Mouse (Mus musculus) cerebral cortex, adult 2 months (tissue): Measurements from ENCODE around the gene 4930507D05Rik.

Experiments
- WGBS: fragments of 180-500 bp; shearing (Covaris S2); methylation state at CpG from one replicate; pipeline ENCODE4 v1.1.7; 2018; 5-methylcytosine and 5-hydroxymethylcytosine counted together

4930507D05Rik gene

GRCm38 (mm10) chr10:62449364-62450279 lies at the start of gene 4930507D05Rik, which contains the start of gene Supv3l1:
TSS of gene 4930507D05Rik (plus strand) at chr10:62449489.
TSS of gene Supv3l1 (minus strand) at chr10:62449738.
- under 1% methylated on average over 73 of the region's 73 CpGs for WGBS

GRCm38 (mm10) chr10:62401641-62402111 lies 47.6 kb upstream of the 4930507D05Rik start:
- 61% methylated on average over 19 of the region's 19 CpGs for WGBS

- WGBS = 59% methylated on average over 14 of the region's 14 CpGs
Observed at GRCm38 (mm10) chr10:62404901-62405300, 44.4 kb upstream of the 4930507D05Rik start.

- 7% methylated on average over 5 of the region's 5 CpGs for WGBS
Observed at GRCm38 (mm10) chr10:62410943-62411342, 38.3 kb upstream of the 4930507D05Rik start.

GRCm38 (mm10) chr10:62411431-62412410 lies 37.6 kb upstream of the 4930507D05Rik start:
- 38% methylated on average over 19 of the region's 19 CpGs for WGBS

- WGBS = 35% methylated on average over 8 of the region's 8 CpGs
Observed at GRCm38 (mm10) chr10:62412906-62413605, 36.2 kb upstream of the 4930507D05Rik start.

GRCm38 (mm10) chr10:62413606-62413982 lies 35.7 kb upstream of the 4930507D05Rik start:
- 39% methylated on average over 4 of the region's 4 CpGs for whole genome bisulfite sequencing

GRCm38 (mm10) chr10:62418831-62419356 lies 30.4 kb upstream of the 4930507D05Rik start:
- 73% methylated on average over 7 of the region's 7 CpGs for WGBS

- WGBS = 92% methylated on average over 5 of the region's 5 CpGs
Observed at GRCm38 (mm10) chr10:62419422-62419821, 29.9 kb upstream of the 4930507D05Rik start.

- WGBS = 72% methylated on average over 6 of the region's 6 CpGs
Observed at GRCm38 (mm10) chr10:62420399-62420798, 28.9 kb upstream of the 4930507D05Rik start.

- WGBS = 87% methylated on average over 3 of the region's 3 CpGs
Observed at GRCm38 (mm10) chr10:62421127-62421526, 28.2 kb upstream of the 4930507D05Rik start.

GRCm38 (mm10) chr10:62422255-62422654 lies 27.0 kb upstream of the 4930507D05Rik start, which contains the start of gene Hkdc1:
TSS of gene Hkdc1 (minus strand) at chr10:62422491.
- WGBS = 55% methylated on average over 15 of the region's 15 CpGs

- WGBS = 69% methylated on average over 9 of the region's 9 CpGs
Observed at GRCm38 (mm10) chr10:62425081-62425871, 24.0 kb upstream of the 4930507D05Rik start.

GRCm38 (mm10) chr10:62430427-62430826 lies 18.9 kb upstream of the 4930507D05Rik start:
- 90% methylated on average over 5 of the region's 5 CpGs for WGBS

GRCm38 (mm10) chr10:62450280-62450640 lies 971 bp downstream of the 4930507D05Rik start:
- 30% methylated on average over 18 of the region's 18 CpGs for WGBS

- 73% methylated on average over 11 of the region's 11 CpGs for WGBS
Observed at GRCm38 (mm10) chr10:62452001-62452400, 2.7 kb downstream of the 4930507D05Rik start.

- WGBS = 77% methylated on average over 4 of the region's 4 CpGs
Observed at GRCm38 (mm10) chr10:62469736-62470135, 20.4 kb downstream of the 4930507D05Rik start.

- WGBS = 53% methylated on average over 5 of the region's 5 CpGs
Observed at GRCm38 (mm10) chr10:62471105-62471504, 21.8 kb downstream of the 4930507D05Rik start.

- WGBS = 89% methylated on average over 10 of the region's 10 CpGs
Observed at GRCm38 (mm10) chr10:62474944-62475343, 25.7 kb downstream of the 4930507D05Rik start.

GRCm38 (mm10) chr10:62476980-62477379 lies 27.7 kb downstream of the 4930507D05Rik start:
- WGBS = 70% methylated on average over 2 of the region's 2 CpGs
